Mouse (Mus musculus) heart, adult 2 months (tissue): ENCODE data around the gene Gm20431.

ENCODE experiments used
- CTCF ChIP-seq: fragments of 200-600 bp; IDR thresholded peaks from 2 replicates; pipeline ENCODE4 v1.8.1; 2022; ENCODE audit warnings: antibody characterized with exemption, mild to moderate bottlenecking, moderate library complexity
- EP300 ChIP-seq: fragments of 200-500 bp; IDR thresholded peaks from 2 replicates; pipeline ENCODE4 v1.6.1; 2011; ENCODE audit warnings: low read depth, low read length, control low read depth; ENCODE audit not compliant: insufficient read depth
- POLR2A ChIP-seq: fragments of 200-500 bp; IDR thresholded peaks from 2 replicates; pipeline ENCODE4 v1.6.1; 2011; ENCODE audit warnings: mild to moderate bottlenecking, low read depth, low read length, control low read depth; ENCODE audit not compliant: insufficient read depth

GRCm38 (mm10) chr2:167649290-167650032, 11.8 kb downstream of the Gm20431 start:
- TF ChIP-seq EP300 (no peak), CTCF (no peak), POLR2A (no peak)
